Mouse (Mus musculus) lung, postnatal 0 days (tissue): Measurements from ENCODE around the gene Atp23.
A peak's percentile ranks its signal among the peaks of the same experiment; 100 is the strongest.

Source experiments
- CTCF ChIP-seq: IDR thresholded peaks from 2 replicates; pipeline ENCODE4 v1.5.1; 2016; ENCODE audit warnings: antibody characterized with exemption, mild to moderate bottlenecking
- EP300 ChIP-seq: IDR thresholded peaks from 2 replicates; pipeline ENCODE4 v1.6.1; 2016; ENCODE audit warnings: antibody characterized with exemption, mild to moderate bottlenecking, control low read depth

DNA sequence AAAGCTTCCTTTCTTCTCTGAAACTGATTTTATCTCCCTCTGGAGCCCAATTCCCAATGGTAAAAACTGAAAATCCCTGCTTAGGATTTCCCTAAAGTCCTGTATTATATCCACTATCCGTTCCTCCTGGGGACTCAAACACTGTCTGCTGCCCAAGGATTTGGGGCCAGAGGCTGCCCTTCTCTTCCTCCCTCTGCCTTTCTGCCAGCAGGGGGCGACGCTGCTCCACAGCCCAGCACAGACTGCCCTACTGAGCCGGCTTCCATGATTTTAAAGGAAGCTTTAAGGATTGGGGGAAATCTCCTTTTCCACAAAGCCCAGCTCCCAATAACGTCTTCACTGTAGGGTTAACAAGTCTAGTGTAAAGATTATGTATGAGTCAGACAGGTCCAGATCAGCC lies 68.1 kb downstream of the Atp23 start:
- TF ChIP-seq CTCF: peak; percentile 67
- no peak for TF ChIP-seq EP300
